Mouse (Mus musculus): ENCODE data around the gene Ctnna2. TPM values are rescaled to one million over a fixed set of nuclear protein-coding genes. Genes with fewer than 3 reads are reported as not detected.

Gene Ctnna2
- polyA plus RNA-seq, 1 experiment from 2014 or later, result 4.9 TPM

- no peak for ATAC-seq
- no peaks in the 10 kb centered on the region for H3K27me3 ChIP-seq (replicated peaks; ENCODE audit: control insufficient read depth, insufficient read depth, low read length)
- 65% methylated on average over 4 of the region's 4 CpGs for WGBS
- no peaks in the 10 kb centered on the region for H3K36me3 ChIP-seq (ENCODE audit: control insufficient read depth, insufficient read depth, low read length)
- no peak overlapping the region for H3K4me2 ChIP-seq (ENCODE audit: low read depth, low read length)
- no peaks in the 10 kb centered on the region for H3K9me3 ChIP-seq (ENCODE audit: control insufficient read depth, low read length)
- H3K9ac ChIP-seq (ENCODE audit: low read depth, low read length), result no peak overlapping the region
- H3K4me3 ChIP-seq (ENCODE audit: low read length), result no peak overlapping the region
- no peaks in the 10 kb centered on the region for H3K4me1 ChIP-seq (ENCODE audit: control insufficient read depth, insufficient read depth, low read length)
- no peak overlapping the region for H3K27ac ChIP-seq (ENCODE audit: low read length)
Measured at GRCm38 (mm10) chr6:76908086-76908485, 1071.4 kb downstream of the Ctnna2 start.

- Histone ChIP-seq H3K4me2 (ENCODE audit: low read depth, low read length) (no peak overlapping the region), H3K36me3 (ENCODE audit: control insufficient read depth, insufficient read depth, low read length) (no peaks in the 10 kb centered on the region), H3K27ac (ENCODE audit: low read length) (no peak overlapping the region), H3K9ac (ENCODE audit: low read depth, low read length) (no peak overlapping the region), H3K9me3 (ENCODE audit: control insufficient read depth, low read length) (no peaks in the 10 kb centered on the region), H3K4me3 (ENCODE audit: low read length) (no peak overlapping the region), H3K4me1 (ENCODE audit: control insufficient read depth, insufficient read depth, low read length) (no peaks in the 10 kb centered on the region), H3K27me3 (replicated peaks; ENCODE audit: control insufficient read depth, insufficient read depth, low read length) (no peaks in the 10 kb centered on the region)
- WGBS, result 90% methylated on average over 1 of the region's 1 CpGs
- ATAC-seq, result no peak
Measured at GRCm38 (mm10) chr6:76897156-76897555, 1082.3 kb downstream of the Ctnna2 start.

Measured in intestine, embryonic 16.5 days (tissue).